Mouse (Mus musculus): ENCODE results near the gene Vmn2r94.

Vmn2r94 gene

DNA sequence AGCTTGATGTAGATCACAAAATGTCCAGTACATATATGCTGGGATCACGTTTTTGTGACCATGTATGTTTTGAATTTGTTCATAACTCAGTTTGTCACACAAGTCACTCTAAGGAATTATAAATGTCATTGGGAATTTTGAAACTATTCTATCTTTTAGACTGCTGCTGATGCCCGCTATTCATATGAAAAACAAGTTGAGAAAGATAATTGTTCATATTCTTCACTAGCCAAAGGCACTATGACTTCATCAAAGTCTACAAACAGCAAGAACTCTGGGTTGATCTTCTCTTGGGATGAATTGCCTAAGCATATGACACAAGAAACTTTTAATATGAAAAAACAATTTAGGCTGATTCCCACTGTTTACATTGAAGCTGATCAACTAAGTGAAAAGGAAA is at the start of gene Vmn2r94:
Vmn2r94 (minus strand) TSS at position 101 of the 400 bp plus-strand sequence.
- no peak for TF ChIP-seq GATA4 (IDR thresholded peaks at IDR 0.05; ENCODE audit: insufficient replicate concordance, low read length)

GRCm38 (mm10) chr17:18323031-18323430 is 45.5 kb upstream of the Vmn2r94 start:
- no peak for TF ChIP-seq GATA4 (IDR thresholded peaks at IDR 0.05; ENCODE audit: insufficient replicate concordance, low read length)

GRCm38 (mm10) chr17:18297799-18298198 is 20.2 kb upstream of the Vmn2r94 start, which contains the start of gene Vmn2r93:
Gene Vmn2r93, plus strand, starts transcription at chr17:18298099.
- no peak for TF ChIP-seq GATA4 (IDR thresholded peaks at IDR 0.05; ENCODE audit: insufficient replicate concordance, low read length)

DNA sequence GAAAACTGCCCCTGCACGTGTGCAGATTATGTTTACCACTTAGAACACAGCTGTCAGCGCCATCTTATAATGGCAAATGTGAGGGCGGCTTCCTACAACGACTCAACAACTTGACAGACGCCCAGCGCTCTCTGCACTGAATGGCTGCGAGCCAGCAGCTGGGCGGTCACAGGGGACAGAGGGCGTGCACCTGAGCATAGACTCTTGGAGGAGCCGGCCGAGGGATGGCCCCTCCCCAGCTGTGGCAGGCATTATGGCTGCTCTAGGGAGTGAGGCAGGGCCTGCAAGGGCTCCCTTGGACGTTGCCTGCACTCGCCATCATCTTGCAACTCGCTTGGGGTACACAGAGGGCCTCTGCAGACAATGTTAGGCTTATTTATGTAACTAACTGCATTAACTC is 40.6 kb downstream of the Vmn2r94 start:
- no peak for TF ChIP-seq GATA4 (IDR thresholded peaks at IDR 0.05; ENCODE audit: insufficient replicate concordance, low read length)

- TF ChIP-seq GATA4 (IDR thresholded peaks at IDR 0.05; ENCODE audit: insufficient replicate concordance, low read length) = no peak
These were observed 45.6 kb downstream of the Vmn2r94 start for GRCm38 (mm10) chr17:18231996-18232395.

- TF ChIP-seq GATA4 (IDR thresholded peaks at IDR 0.05; ENCODE audit: insufficient replicate concordance, low read length) = no peak
These were observed 56.3 kb downstream of the Vmn2r94 start for GRCm38 (mm10) chr17:18221300-18221699.

Data from liver, adult (tissue).